Mouse (Mus musculus) CD4-positive helper T cell, adult 2 months (primary cell): Measurements from ENCODE around the gene Alkbh8.
"Not testable (repeated sequence)": the region's sequence is repeated elsewhere in the genome, so short reads cannot be mapped to it uniquely, and the experiment has no call there.

Experiments
- DNase-seq: peaks from one replicate; pipeline ENCODE4 v3.0.0-alpha.2; 2012; ENCODE audit warnings: low read depth, missing footprints, low spot score

Alkbh8 gene

DNA sequence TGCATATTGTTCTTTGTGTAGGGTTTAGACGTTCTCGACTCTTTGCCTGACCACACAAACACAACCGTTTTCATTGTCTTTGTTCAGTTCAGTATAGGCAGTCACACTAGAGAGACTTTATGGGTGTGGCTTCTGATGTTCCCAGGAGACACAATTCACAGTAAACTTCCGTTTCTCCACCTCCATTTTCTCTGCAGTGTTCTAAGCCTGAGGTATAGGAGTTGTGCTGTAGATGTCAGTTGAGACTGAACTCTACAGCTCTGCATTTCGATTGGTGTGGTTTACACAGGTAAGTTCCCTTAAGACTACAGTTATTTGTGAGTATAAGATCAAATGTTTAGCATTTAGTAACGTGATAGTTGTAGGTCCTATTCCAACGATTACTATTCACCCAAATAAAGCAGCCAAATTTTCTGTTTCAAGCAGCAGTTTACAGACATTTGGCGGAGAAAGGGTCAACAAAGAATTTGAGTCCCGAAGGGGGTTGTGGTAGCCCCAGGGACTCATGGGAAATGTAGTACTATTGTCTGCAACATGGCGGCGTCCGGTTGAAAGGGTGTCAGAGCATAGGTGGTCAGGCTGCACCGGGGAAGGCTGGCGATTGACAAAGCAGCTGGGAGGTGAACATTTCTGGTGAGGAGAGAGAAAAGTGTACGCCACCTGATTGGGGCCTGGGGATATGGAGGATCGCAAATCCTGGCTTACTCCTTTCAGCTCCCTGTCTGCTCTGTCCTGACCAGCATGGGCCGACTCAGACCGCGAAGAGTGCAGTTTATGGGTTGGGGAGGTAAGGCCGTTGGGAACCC is at the start of gene Alkbh8:
Gene Alkbh8 (plus strand): TSS at position 179 of the 806 bp plus-strand sequence.
- DNase-seq: peak; percentile 81

- no peak for DNase-seq
Measured at GRCm38 (mm10) chr9:3309292-3309836, 25.6 kb upstream of the Alkbh8 start.

DNA sequence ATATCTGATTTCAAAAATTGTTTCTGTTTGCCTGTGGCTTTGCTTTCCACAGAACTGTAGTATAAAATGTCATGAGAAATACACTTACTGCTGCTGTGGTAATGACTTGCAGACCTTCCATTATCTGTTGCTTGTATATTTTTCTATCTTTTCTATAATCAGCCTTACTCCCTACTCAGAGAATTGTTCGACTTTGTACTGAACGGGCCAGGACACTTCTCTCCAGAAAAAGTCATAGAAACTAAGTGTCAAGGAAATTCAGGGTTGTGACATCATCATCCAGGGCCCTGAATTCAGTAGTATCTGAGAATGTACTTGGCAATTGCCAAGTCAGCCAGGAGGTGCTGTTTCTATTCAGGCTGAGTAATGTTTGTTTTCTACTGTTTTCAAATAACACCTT is 24.9 kb upstream of the Alkbh8 start:
- no peak for DNase-seq

DNA sequence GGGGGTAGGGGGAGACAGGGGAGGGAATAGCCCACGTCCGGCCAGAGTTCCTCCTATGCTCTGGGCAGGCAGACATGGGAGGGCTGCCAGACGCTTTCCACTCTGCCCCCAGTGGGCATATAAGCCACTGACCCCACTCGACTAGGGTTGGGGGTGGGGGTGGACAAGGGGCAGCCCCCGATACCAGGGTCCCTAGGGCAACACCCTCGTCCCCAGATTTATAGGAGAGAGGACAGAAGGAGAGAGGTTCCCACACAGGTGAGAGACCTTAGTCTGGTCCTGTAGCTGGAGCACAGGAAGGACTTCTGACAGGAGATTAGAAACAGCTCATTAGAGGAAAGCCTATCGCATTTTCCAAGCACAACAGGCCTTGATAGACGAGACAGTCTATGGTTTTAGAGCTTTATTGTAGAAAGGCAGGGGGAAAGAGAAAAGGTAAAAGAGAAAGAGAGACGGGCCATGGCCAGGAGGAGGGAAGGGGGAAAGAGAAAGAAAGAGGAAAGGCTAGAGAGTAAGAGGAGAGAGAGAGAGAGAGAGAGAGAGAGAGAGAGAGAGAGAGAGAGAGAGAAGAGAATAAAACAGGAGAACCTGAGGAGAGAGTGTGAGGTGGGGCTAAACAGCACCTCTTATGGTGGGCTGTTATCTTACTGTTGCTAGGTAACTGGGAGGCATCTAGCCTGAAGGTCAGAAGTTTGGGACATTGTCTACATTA is 7.4 kb upstream of the Alkbh8 start:
- not testable (repeated sequence) for DNase-seq

DNA sequence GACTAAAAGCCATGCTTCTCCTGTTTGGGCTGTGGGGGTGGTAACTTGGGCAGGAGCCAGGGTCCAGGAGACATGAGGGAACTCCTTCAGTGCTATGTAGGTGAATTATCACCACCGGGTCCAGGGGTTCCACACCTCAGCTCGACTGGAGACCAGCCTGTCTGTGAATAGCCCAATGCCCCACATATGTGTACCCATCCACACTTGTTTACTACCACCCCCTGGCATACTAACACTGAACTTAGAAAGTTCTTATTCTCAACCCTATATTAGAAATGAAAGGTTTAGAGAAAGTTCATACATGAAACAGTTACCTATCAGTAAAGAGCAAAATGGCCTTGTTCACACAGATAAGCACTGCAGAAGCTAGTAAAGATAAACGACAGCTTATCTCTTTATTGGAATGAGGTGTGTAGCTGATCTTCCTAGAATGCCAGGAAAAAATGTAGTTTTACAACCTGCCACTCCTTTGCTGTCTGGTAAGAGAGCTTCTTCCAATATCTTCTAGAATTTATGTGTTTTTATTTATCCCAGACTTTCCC is 6.8 kb upstream of the Alkbh8 start:
- DNase-seq: no peak

- DNase-seq: no peak
Measured at GRCm38 (mm10) chr9:3330319-3330718, 4.6 kb upstream of the Alkbh8 start.

DNA sequence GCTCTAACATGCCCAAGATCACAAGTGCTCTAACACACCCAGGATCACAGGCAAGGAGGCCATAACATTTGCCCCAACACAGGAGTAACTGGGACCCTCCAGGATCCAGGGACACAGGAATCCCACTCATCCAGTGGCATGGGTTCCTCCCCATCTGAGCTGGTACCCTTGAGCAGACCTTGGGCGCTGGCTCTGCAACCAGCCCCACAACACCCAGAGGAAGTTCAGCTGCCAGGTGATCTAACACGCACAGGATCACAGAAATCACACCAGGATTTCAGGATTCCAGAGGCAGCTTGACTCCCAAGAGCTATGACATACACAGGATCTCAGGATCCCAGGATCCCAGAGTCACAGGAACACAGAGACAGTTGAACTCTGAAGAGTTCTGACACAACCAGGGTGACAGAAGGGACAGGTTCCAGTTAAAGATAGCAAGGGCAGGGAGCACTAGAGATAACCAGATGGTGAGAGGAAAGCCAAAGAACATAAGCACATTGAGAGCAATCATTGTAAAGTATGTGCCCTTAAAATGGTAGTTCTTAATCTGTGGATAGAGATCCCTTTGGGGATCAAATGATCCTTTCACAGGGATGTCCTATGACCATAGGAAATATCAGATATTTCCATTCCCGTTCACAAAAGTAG is 4.1 kb upstream of the Alkbh8 start:
- no peak for DNase-seq

- DNase-seq: no peak
Measured at GRCm38 (mm10) chr9:3336661-3337060, 1.7 kb downstream of the Alkbh8 start.

DNA sequence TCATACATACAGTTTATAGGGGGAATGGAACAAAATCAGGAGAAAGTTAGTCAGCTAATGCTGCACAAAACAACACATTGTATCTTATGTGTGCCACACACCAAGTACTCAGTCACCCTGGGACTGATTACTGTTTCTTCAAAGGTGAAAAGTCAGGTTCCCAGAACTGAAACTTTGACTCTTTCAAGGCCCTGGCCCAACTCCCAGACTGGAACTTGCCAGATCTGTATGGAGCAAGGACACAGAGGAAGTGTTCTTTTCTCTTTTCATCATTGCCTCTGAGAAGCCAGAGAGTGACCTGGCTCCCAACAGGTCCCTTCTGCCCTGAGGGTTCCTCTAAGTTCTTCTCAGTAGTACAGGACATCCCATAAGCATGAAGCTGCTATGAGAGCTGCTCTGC is 10.2 kb downstream of the Alkbh8 start:
- no peak for DNase-seq

GRCm38 (mm10) chr9:3345967-3346366 is 11.0 kb downstream of the Alkbh8 start:
- no peak for DNase-seq

DNA sequence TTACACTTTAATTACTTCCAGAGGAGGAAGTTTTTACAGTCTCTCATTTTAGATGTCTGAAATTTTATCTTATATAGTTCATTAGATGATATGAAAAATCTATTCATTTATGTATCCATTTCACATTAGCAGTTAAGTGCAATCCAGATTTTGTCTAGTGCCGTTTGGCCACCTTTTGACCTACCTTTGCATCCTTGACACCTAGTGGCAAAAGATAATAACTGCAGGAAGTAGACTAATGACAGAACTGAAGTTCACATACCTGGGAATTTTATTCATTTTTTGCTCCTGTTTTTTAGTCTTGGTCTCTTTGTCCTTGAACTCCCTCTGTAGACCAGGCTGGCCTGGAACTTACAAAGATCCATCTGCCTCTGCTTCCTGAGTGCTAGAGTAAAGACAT is 15.1 kb downstream of the Alkbh8 start:
- DNase-seq: no peak

GRCm38 (mm10) chr9:3376323-3376722 is 41.4 kb downstream of the Alkbh8 start:
- not testable (repeated sequence) for DNase-seq

DNA sequence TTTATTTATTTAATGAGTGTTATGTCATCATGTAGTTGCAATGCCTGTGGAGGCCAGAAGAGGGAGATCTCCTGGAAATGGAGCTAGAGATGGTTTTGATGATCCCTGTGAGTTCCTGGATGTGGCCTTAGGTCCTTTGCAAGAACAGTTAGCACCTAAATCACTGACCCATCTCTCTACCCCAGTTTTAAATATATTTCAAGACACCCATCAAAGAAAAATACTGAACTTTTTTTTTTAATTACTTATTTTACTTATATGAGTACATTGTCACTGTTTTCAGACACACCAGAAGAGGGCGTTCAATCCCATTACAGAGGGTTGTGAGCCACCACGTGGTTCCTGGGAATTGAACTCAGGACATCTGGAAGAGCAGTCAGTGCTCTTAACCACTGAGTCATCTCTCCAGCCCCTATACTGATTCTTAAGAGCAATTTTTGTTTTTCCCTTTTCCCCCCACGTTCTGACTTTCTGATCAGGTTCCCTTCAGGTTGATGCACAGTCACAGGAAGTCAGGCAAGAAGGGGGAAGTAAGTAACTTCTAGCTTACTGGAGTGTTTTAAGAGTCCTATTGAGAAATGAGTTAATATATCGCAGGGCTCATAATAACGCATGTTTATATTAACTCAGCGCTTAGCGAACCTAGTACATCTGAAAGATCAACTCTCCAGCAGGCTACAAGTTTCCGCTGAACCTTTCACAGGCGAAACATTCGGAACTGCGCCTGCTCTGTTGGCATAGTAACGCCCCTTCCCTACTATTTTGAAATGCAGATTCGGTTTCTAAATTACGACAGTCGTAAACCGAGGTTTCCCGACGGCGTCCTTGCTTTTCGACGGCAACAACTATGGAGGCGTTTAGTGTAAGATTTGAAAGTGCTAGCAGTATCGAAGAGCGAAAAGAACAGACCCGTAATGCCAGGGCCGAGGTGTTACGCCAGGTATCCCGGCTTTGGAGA is 68.6 kb downstream of the Alkbh8 start, which contains the start of gene Cwf19l2:
Gene Cwf19l2 (plus strand): TSS at position 342 of the 958 bp plus-strand sequence.
- DNase-seq: peak; percentile 95

- peak; percentile 41 for DNase-seq
Measured at GRCm38 (mm10) chr9:3404372-3404771, 69.4 kb downstream of the Alkbh8 start.

- not testable (repeated sequence) for DNase-seq
Measured at GRCm38 (mm10) chr9:3439555-3440300, 104.8 kb downstream of the Alkbh8 start.
